Mouse (Mus musculus) C2C12 (cell line): ENCODE data around the gene Retreg3. TPM values are rescaled to one million over a fixed set of nuclear protein-coding genes. Genes with fewer than 3 reads are reported as not detected.

Experiments
- H3K27me3 ChIP-seq: one replicate; pipeline ENCODE4 v1.6.1; 2011; ENCODE audit not compliant: control insufficient read depth, insufficient read depth, insufficient read length
- H3K36me3 ChIP-seq: one replicate; pipeline ENCODE4 v1.6.1; 2011; ENCODE audit not compliant: control insufficient read depth, insufficient read depth
- H3K4me3 ChIP-seq: one replicate; pipeline ENCODE4 v1.5.1; 2011; ENCODE audit warnings: mild to moderate bottlenecking, control low read depth; ENCODE audit not compliant: poor library complexity, insufficient read depth, severe bottlenecking
- H3K79me2 ChIP-seq: one replicate; pipeline ENCODE4 v1.6.1; 2011; ENCODE audit not compliant: control insufficient read depth, insufficient read depth
- H3K79me3 ChIP-seq: one replicate; pipeline ENCODE4 v1.6.1; 2011; ENCODE audit warnings: low read depth, control low read depth
- H3ac ChIP-seq: one replicate; pipeline ENCODE3; 2011; ENCODE audit warnings: low read depth; ENCODE audit not compliant: control insufficient read depth, insufficient read length
- CEBPB ChIP-seq: IDR thresholded peaks from one replicate; pipeline ENCODE4 v1.6.1; 2011; ENCODE audit warnings: low read depth, mild to moderate bottlenecking, control low read depth, moderate library complexity
- CTCF ChIP-seq: IDR thresholded peaks from one replicate; pipeline ENCODE4 v1.5.1; 2011; ENCODE audit not compliant: control insufficient read depth, insufficient read depth, insufficient read length
- FOSL1 ChIP-seq: IDR thresholded peaks from one replicate; pipeline ENCODE4 v1.8.0; 2011; ENCODE audit warnings: mild to moderate bottlenecking, low read length; ENCODE audit not compliant: poor library complexity, insufficient read depth, severe bottlenecking
- MAX ChIP-seq: IDR thresholded peaks from one replicate; pipeline ENCODE4 v1.6.1; 2011; ENCODE audit warnings: mild to moderate bottlenecking, control low read depth
- MYOD1 ChIP-seq: IDR thresholded peaks from one replicate; pipeline ENCODE4 v1.6.1; 2011; ENCODE audit warnings: low read depth; ENCODE audit not compliant: control insufficient read depth, insufficient read length
- MYOG ChIP-seq: IDR thresholded peaks from one replicate; pipeline ENCODE4 v1.6.1; 2011; ENCODE audit not compliant: control insufficient read depth, insufficient read length; ENCODE audit errors: extremely low read depth
- USF1 ChIP-seq: IDR thresholded peaks from one replicate; pipeline ENCODE4 v1.6.1; 2011; ENCODE audit warnings: low read depth, mild to moderate bottlenecking, control low read depth, moderate library complexity
- polyA plus RNA-seq: library from polyadenylated mRNA; unstranded; fragments of >200 nt; fragmentation: generic; extraction: Trizol; gene quantifications from one replicate; pipeline ENCODE4 v1.2.1, GENCODE M21; 2012; ENCODE audit warnings: missing spikeins

Retreg3 gene
- polyA plus RNA-seq, 1 experiment: 25.7 TPM

- TF ChIP-seq MYOG: no peak
- peak; percentile 51 for TF ChIP-seq CEBPB
- H3K79me3 ChIP-seq: peaks cover 74% of the 10 kb centered on the region
- H3K4me3 ChIP-seq: no peak overlapping the region
- peaks cover 37% of the 10 kb centered on the region for H3K36me3 ChIP-seq
- no peaks in the 10 kb centered on the region for H3K27me3 ChIP-seq
- peaks cover 96% of the 10 kb centered on the region for H3K79me2 ChIP-seq
- H3ac ChIP-seq: no peak overlapping the region
Observed at GRCm38 (mm10) chr11:101115564-101115963, 4.1 kb downstream of the Retreg3 start.

GRCm38 (mm10) chr11:101112186-101112585 lies 7.5 kb downstream of the Retreg3 start:
- H3K79me2 ChIP-seq: peaks cover 99% of the 10 kb centered on the region
- no peak overlapping the region for H3K4me3 ChIP-seq
- H3K79me3 ChIP-seq: peaks cover 74% of the 10 kb centered on the region
- H3ac ChIP-seq: no peak overlapping the region
- peaks cover 37% of the 10 kb centered on the region for H3K36me3 ChIP-seq
- H3K27me3 ChIP-seq: no peaks in the 10 kb centered on the region
- TF ChIP-seq FOSL1 (no peak), CEBPB (no peak), MYOD1 (no peak), USF1 (no peak), CTCF (no peak), MAX (no peak), MYOG (no peak)

- Histone ChIP-seq H3ac (no peak overlapping the region), H3K4me3 (no peak overlapping the region), H3K79me3 (peaks cover 71% of the 10 kb centered on the region), H3K79me2 (peaks cover 96% of the 10 kb centered on the region), H3K27me3 (no peaks in the 10 kb centered on the region), H3K36me3 (peaks cover 29% of the 10 kb centered on the region)
- TF ChIP-seq MYOD1: no peak
- TF ChIP-seq MYOG: no peak
- TF ChIP-seq USF1: no peak
- TF ChIP-seq CTCF: no peak
- no peak for TF ChIP-seq MAX
- no peak for TF ChIP-seq FOSL1
- TF ChIP-seq CEBPB: no peak
Observed at GRCm38 (mm10) chr11:101111178-101111577, 8.5 kb downstream of the Retreg3 start.

- no peak overlapping the region for H3K4me3 ChIP-seq
- no peak overlapping the region for H3ac ChIP-seq
- peaks cover 67% of the 10 kb centered on the region for H3K79me3 ChIP-seq
- no peaks in the 10 kb centered on the region for H3K27me3 ChIP-seq
- peaks cover 95% of the 10 kb centered on the region for H3K79me2 ChIP-seq
- TF ChIP-seq CTCF: no peak
- no peak for TF ChIP-seq MAX
- TF ChIP-seq CEBPB: no peak
- no peak for TF ChIP-seq USF1
- TF ChIP-seq FOSL1: no peak
- no peak for TF ChIP-seq MYOG
- no peak for TF ChIP-seq MYOD1
- peaks cover 29% of the 10 kb centered on the region for H3K36me3 ChIP-seq
Observed at GRCm38 (mm10) chr11:101110708-101111107, 9.0 kb downstream of the Retreg3 start.

- TF ChIP-seq MYOD1 (no peak), FOSL1 (no peak), CTCF (no peak), MYOG (no peak), MAX (no peak), USF1 (no peak), CEBPB (no peak)
- Histone ChIP-seq H3ac (no peak overlapping the region), H3K27me3 (no peaks in the 10 kb centered on the region), H3K4me3 (no peak overlapping the region), H3K36me3 (peaks cover 30% of the 10 kb centered on the region), H3K79me3 (peaks cover 53% of the 10 kb centered on the region), H3K79me2 (peaks cover 85% of the 10 kb centered on the region)
Observed at GRCm38 (mm10) chr11:101109351-101109750, 10.3 kb downstream of the Retreg3 start.

GRCm38 (mm10) chr11:101103011-101103410 lies 16.7 kb downstream of the Retreg3 start:
- peaks cover 66% of the 10 kb centered on the region for H3K36me3 ChIP-seq

More at GRCm38 (mm10) chr11:101103011-101103410, 16.7 kb downstream of the Retreg3 start:
- Histone ChIP-seq H3K79me3 (peaks cover 12% of the 10 kb centered on the region), H3ac (no peak overlapping the region), H3K79me2 (peaks cover 22% of the 10 kb centered on the region), H3K4me3 (no peak overlapping the region), H3K27me3 (no peaks in the 10 kb centered on the region)
- TF ChIP-seq CTCF (no peak), CEBPB (no peak), MYOG (no peak), USF1 (no peak), MAX (no peak), FOSL1 (no peak), MYOD1 (no peak)
